Mouse (Mus musculus) kidney, adult 10 weeks (tissue): ENCODE results near the gene Il22. TPM values are rescaled to one million over a fixed set of nuclear protein-coding genes. Genes with fewer than 3 reads are reported as not detected.

ENCODE experiments used
- polyA plus RNA-seq: library from polyadenylated mRNA; stranded (reverse); fragments of 350-450 nt; fragmentation: Illumina TruSeq; extraction: RNeasy Lipid Tissue Mini Kit (QIAGEN cat#74804); gene quantifications from one replicate; pipeline ENCODE4 v1.2.3, GENCODE M21; 2014; ENCODE audit warnings: low read depth, low replicate concordance

Gene Il22
- not detected for polyA plus RNA-seq

DNA sequence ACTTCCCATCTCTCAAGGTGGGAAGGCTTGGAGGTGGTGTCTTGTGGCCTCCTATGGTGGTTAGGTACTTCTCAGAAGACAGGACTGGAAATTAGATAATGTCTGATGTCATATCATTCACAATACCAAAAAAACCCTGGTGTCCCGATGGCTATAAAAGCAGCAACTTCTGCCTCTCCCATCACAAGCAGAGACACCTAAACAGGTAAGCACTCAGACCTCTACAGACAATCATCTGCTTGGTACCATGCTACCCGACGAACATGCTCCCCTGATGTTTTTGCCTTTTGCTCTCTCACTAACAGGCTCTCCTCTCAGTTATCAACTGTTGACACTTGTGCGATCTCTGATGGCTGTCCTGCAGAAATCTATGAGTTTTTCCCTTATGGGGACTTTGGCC, at the start of gene Il22:
TSS of gene Il22 (plus strand) at position 301 of the 400 bp plus-strand sequence.

DNA sequence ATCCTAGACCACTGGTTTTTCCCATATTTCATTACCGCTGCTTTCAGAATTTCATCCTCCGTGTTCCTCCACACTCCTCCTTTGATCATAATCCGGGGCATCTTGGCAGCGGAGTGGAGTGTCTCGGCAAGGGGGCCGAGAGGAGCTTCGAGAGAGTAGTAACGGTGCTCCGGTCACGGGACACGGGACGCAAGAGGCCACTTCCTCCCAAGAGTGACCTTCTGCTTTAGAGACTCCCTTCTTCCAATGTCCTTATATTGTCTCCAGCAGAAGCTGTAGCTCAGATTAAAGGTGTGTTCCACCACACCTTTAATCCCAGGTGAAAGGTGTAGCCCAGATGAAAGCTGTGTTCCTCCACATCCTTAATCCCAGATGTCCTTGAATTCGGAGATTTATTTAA, 35.9 kb downstream of the Il22 start, which contains the start of gene Gm32717:
TSS of gene Gm32717 (minus strand) at position 101 of the 400 bp plus-strand sequence.

DNA sequence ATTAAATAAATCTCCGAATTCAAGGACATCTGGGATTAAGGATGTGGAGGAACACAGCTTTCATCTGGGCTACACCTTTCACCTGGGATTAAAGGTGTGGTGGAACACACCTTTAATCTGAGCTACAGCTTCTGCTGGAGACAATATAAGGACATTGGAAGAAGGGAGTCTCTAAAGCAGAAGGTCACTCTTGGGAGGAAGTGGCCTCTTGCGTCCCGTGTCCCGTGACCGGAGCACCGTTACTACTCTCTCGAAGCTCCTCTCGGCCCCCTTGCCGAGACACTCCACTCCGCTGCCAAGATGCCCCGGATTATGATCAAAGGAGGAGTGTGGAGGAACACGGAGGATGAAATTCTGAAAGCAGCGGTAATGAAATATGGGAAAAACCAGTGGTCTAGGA, 53.6 kb downstream of the Il22 start, which contains the start of gene Gm32802:
TSS of gene Gm32802 (plus strand) at position 301 of the 400 bp plus-strand sequence.

Other genes with a start within 250 kb of the Il22 start
- 6.1 TPM for gene Mdm1, start 63.1 kb upstream of the Il22 start, polyA plus RNA-seq
- not detected for gene Gm32717, start 35.8 kb downstream of the Il22 start, polyA plus RNA-seq
- gene Gm32802, start 53.7 kb downstream of the Il22 start, polyA plus RNA-seq: not detected
- not detected for gene Iltifb, start 90.1 kb downstream of the Il22 start, polyA plus RNA-seq
- not detected for gene Gm9040, start 122.0 kb downstream of the Il22 start, polyA plus RNA-seq
- not detected for gene Gm9044, start 127.5 kb downstream of the Il22 start, polyA plus RNA-seq
- gene Gm9045, start 132.9 kb downstream of the Il22 start, polyA plus RNA-seq: not detected
- gene Gm9046, start 138.3 kb downstream of the Il22 start, polyA plus RNA-seq: not detected
- gene Gm9048, start 143.7 kb downstream of the Il22 start, polyA plus RNA-seq: not detected
- not detected for gene Gm9049, start 149.2 kb downstream of the Il22 start, polyA plus RNA-seq
- gene Ifng, start 236.1 kb downstream of the Il22 start, polyA plus RNA-seq: not detected